Mouse (Mus musculus): ENCODE data around the gene Card19. TPM values are rescaled to one million over a fixed set of nuclear protein-coding genes. Genes with fewer than 3 reads are reported as not detected.

Card19 gene
- polyA plus RNA-seq, 1 experiment from 2014 or later = 66.4 TPM

GRCm38 (mm10) chr13:49167081-49167480, 48.8 kb downstream of the Card19 start:
- Histone ChIP-seq H3K9ac (no peak overlapping the region), H3K4me2 (no peak overlapping the region), H3K36me3 (no peaks in the 10 kb centered on the region), H3K9me3 (no peaks in the 10 kb centered on the region), H3K4me3 (no peak overlapping the region), H3K4me1 (peaks cover 8% of the 10 kb centered on the region), H3K27ac (no peak overlapping the region), H3K27me3 (no peaks in the 10 kb centered on the region)
- no peak for ATAC-seq (ENCODE audit: insufficient number of reproducible peaks, insufficient read depth, low FRiP score, low TSS enrichment, low read depth)
- 75% methylated on average over 9 of the region's 9 CpGs for whole genome bisulfite sequencing

- 83% methylated on average over 7 of the region's 7 CpGs for WGBS
- H3K9ac ChIP-seq = no peak overlapping the region
- no peaks in the 10 kb centered on the region for H3K27me3 ChIP-seq
- no peaks in the 10 kb centered on the region for H3K36me3 ChIP-seq
- H3K27ac ChIP-seq = no peak overlapping the region
- ATAC-seq (ENCODE audit: insufficient number of reproducible peaks, insufficient read depth, low FRiP score, low TSS enrichment, low read depth) = no peak
- H3K9me3 ChIP-seq = no peaks in the 10 kb centered on the region
- H3K4me3 ChIP-seq = no peak overlapping the region
- peaks cover 5% of the 10 kb centered on the region for H3K4me1 ChIP-seq
- H3K4me2 ChIP-seq = no peak overlapping the region
Observed at GRCm38 (mm10) chr13:49163645-49164044, 52.2 kb downstream of the Card19 start.

- WGBS = 68% methylated on average over 4 of the region's 4 CpGs
- H3K4me1 ChIP-seq = peaks cover 5% of the 10 kb centered on the region
- H3K4me2 ChIP-seq = no peak overlapping the region
- no peaks in the 10 kb centered on the region for H3K27me3 ChIP-seq
- H3K9ac ChIP-seq = no peak overlapping the region
- no peak for ATAC-seq (ENCODE audit: insufficient number of reproducible peaks, insufficient read depth, low FRiP score, low TSS enrichment, low read depth)
- H3K36me3 ChIP-seq = no peaks in the 10 kb centered on the region
- no peak overlapping the region for H3K4me3 ChIP-seq
- no peak overlapping the region for H3K27ac ChIP-seq
- H3K9me3 ChIP-seq = no peaks in the 10 kb centered on the region
Observed at GRCm38 (mm10) chr13:49162722-49163121, 53.1 kb downstream of the Card19 start.

- H3K4me3 ChIP-seq = no peak overlapping the region
- H3K9ac ChIP-seq = no peak overlapping the region
- H3K27me3 ChIP-seq = no peaks in the 10 kb centered on the region
- no peaks in the 10 kb centered on the region for H3K4me1 ChIP-seq
- no peak overlapping the region for H3K4me2 ChIP-seq
- WGBS = 59% methylated on average over 2 of the region's 2 CpGs
- no peaks in the 10 kb centered on the region for H3K9me3 ChIP-seq
- no peak for ATAC-seq (ENCODE audit: insufficient number of reproducible peaks, insufficient read depth, low FRiP score, low TSS enrichment, low read depth)
- H3K27ac ChIP-seq = no peak overlapping the region
- H3K36me3 ChIP-seq = no peaks in the 10 kb centered on the region
Observed at GRCm38 (mm10) chr13:49161236-49161635, 54.6 kb downstream of the Card19 start.

- WGBS = 77% methylated on average over 10 of the region's 10 CpGs
- no peak overlapping the region for H3K27ac ChIP-seq
- peaks cover 7% of the 10 kb centered on the region; the same call in 1 of the 2 replicates for H3K4me1 ChIP-seq
- H3K9me3 ChIP-seq = no peaks in the 10 kb centered on the region
- no peak overlapping the region for H3K4me2 ChIP-seq
- no peaks in the 10 kb centered on the region for H3K27me3 ChIP-seq
- H3K4me3 ChIP-seq = no peak overlapping the region
- H3K9ac ChIP-seq = no peak overlapping the region
- ATAC-seq (ENCODE audit: insufficient number of reproducible peaks, insufficient read depth, low FRiP score, low TSS enrichment, low read depth) = no peak
- no peaks in the 10 kb centered on the region for H3K36me3 ChIP-seq
Observed at GRCm38 (mm10) chr13:49158040-49158713, 57.7 kb downstream of the Card19 start.

- Histone ChIP-seq H3K9me3 (no peaks in the 10 kb centered on the region), H3K4me2 (no peak overlapping the region), H3K27ac (no peak overlapping the region), H3K4me3 (no peak overlapping the region), H3K9ac (no peak overlapping the region), H3K4me1 (peaks cover 7% of the 10 kb centered on the region; the same call in 1 of the 2 replicates), H3K36me3 (no peaks in the 10 kb centered on the region), H3K27me3 (no peaks in the 10 kb centered on the region)
- 67% methylated on average over 4 of the region's 4 CpGs for WGBS
- no peak for ATAC-seq (ENCODE audit: insufficient number of reproducible peaks, insufficient read depth, low FRiP score, low TSS enrichment, low read depth)
Observed at GRCm38 (mm10) chr13:49156645-49157044, 59.2 kb downstream of the Card19 start.

GRCm38 (mm10) chr13:49154621-49155020, 61.2 kb downstream of the Card19 start:
- ATAC-seq (ENCODE audit: insufficient number of reproducible peaks, insufficient read depth, low FRiP score, low TSS enrichment, low read depth) = no peak
- 60% methylated on average over 7 of the region's 7 CpGs for WGBS

GRCm38 (mm10) chr13:49154028-49154427, 61.8 kb downstream of the Card19 start:
- no peak overlapping the region; the same call in 1 of the 2 replicates for H3K9ac ChIP-seq
- 77% methylated on average over 10 of the region's 10 CpGs for WGBS
- H3K4me3 ChIP-seq = no peak overlapping the region
- H3K4me2 ChIP-seq = no peak overlapping the region
- H3K27me3 ChIP-seq = peaks cover 9% of the 10 kb centered on the region
- ATAC-seq (ENCODE audit: insufficient number of reproducible peaks, insufficient read depth, low FRiP score, low TSS enrichment, low read depth) = no peak
- H3K36me3 ChIP-seq = no peaks in the 10 kb centered on the region
- no peaks in the 10 kb centered on the region for H3K9me3 ChIP-seq
- H3K4me1 ChIP-seq = peaks cover 7% of the 10 kb centered on the region; the same call in 1 of the 2 replicates
- H3K27ac ChIP-seq = no peak overlapping the region

More at GRCm38 (mm10) chr13:49154621-49155020, 61.2 kb downstream of the Card19 start:
- H3K4me1 ChIP-seq = peaks cover 7% of the 10 kb centered on the region; the same call in 1 of the 2 replicates
- no peak overlapping the region for H3K4me2 ChIP-seq
- no peak overlapping the region; the same call in 1 of the 2 replicates for H3K9ac ChIP-seq
- peaks cover 3% of the 10 kb centered on the region for H3K27me3 ChIP-seq
- H3K9me3 ChIP-seq = no peaks in the 10 kb centered on the region
- H3K36me3 ChIP-seq = no peaks in the 10 kb centered on the region
- no peak overlapping the region for H3K27ac ChIP-seq
- no peak overlapping the region for H3K4me3 ChIP-seq

Other genes starting within 250 kb of the Card19 start
- gene Fam120a, start 248.0 kb downstream of the Card19 start, polyA plus RNA-seq (2015; fragmentation: Nextera tagmentation; extraction: Ambion mirVana) = 24.8 and 25.1 TPM in 2 replicates
- gene Wnk2, start 68.0 kb downstream of the Card19 start, polyA plus RNA-seq (2015; fragmentation: Nextera tagmentation; extraction: Ambion mirVana) = 2.4 and 2.5 TPM in 2 replicates
- gene Ninj1, start 28.6 kb downstream of the Card19 start, polyA plus RNA-seq (2015; fragmentation: Nextera tagmentation; extraction: Ambion mirVana) = 44.9 and 48.0 TPM in 2 replicates
- gene Susd3, start 32.7 kb upstream of the Card19 start, polyA plus RNA-seq (2015; fragmentation: Nextera tagmentation; extraction: Ambion mirVana) = 1.5 and 2.8 TPM in 2 replicates
- 0.55 and 1.00 TPM in 2 replicates for gene Fgd3, start 104.3 kb upstream of the Card19 start, polyA plus RNA-seq (2015; fragmentation: Nextera tagmentation; extraction: Ambion mirVana)
- 33.1 and 35.0 TPM in 2 replicates for gene Bicd2, start 125.5 kb upstream of the Card19 start, polyA plus RNA-seq (2015; fragmentation: Nextera tagmentation; extraction: Ambion mirVana)
- 13.7 and 14.4 TPM in 2 replicates for gene Ippk, start 205.2 kb upstream of the Card19 start, polyA plus RNA-seq (2015; fragmentation: Nextera tagmentation; extraction: Ambion mirVana)

All from embryonic facial prominence, embryonic 13.5 days (tissue).